Mouse (Mus musculus) embryo, embryonic 11.5 days (tissue): Measurements from ENCODE around the gene Mab21l3.
"Not testable (repeated sequence)": the region's sequence is repeated elsewhere in the genome, so short reads cannot be mapped to it uniquely, and the experiment has no call there.

Experiments used
- DNase-seq: peaks from one replicate; pipeline ENCODE4 v3.0.0-alpha.2; 2012; ENCODE audit warnings: low read depth, low spot score

Mab21l3 gene

DNA sequence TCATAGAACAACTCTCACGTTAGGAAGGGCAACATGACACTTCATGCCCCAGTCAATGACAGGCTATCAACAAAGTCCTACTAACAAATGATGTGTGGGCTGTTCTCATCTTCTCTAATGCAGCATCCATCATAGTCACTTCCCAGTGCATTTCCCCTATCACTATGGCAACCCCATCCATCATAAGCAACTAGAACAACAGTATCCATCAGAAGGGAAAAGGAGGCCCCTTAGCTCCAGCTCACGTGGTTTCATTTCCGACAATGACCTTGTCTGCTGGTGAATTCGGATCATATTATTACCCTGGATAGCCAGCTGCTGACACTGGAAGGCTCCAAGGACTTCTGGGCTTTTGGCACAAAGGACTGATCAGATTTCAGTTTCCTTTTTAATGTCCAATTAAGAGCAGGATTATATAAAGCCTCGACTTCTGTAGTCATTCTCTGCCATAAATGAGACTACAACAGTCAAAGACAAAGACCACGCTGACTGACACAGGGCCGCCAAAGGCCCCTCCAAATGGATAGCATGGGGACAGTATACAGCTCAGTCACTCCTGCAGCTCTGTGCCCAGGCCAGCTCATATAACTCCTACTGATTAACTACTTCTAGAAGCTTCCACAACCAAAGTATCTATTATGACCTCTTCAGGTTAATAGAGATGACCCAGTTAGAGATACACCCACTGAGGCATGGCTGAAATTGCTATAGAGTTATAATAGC lies 6.2 kb downstream of the Mab21l3 start:
- no peak for DNase-seq

DNA sequence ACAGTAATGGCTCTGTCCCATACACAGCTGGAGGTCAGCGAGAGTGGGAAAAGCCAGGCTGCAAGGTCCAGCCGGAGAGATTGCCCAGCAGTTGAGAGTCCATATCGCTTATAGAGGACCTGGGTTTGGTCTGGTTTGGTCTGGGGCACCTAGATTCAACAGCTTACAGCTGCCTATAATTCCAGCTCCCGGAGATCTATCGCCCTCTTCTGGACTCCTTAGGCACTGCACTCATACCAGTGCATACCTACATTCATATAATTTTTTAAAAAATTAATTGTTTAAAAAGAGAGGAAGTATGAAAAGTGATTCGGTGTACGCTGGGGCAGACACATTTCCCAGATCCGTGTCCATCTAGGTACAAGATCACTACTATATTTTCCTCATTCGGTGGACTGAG lies 9.4 kb downstream of the Mab21l3 start:
- DNase-seq: no peak

DNA sequence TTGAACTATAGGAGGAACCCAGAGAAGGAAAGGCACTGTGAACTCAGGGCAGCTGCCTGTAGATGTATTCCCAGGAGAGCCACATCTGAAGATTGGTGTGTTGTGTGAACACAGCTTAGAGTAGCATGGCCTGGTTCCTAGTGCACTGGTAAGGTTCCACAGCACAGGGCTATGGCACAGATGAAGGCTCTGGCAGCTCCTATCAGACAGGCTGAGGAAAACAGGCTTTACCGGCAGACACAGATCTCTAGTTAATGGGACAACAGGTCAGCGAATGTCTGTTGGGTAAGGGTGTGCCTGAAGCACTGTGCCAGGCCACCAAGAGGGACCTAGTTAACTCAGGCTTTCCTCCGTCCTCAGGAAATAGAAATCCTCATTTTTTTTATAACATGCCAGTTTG lies 11.8 kb downstream of the Mab21l3 start:
- no peak for DNase-seq

DNA sequence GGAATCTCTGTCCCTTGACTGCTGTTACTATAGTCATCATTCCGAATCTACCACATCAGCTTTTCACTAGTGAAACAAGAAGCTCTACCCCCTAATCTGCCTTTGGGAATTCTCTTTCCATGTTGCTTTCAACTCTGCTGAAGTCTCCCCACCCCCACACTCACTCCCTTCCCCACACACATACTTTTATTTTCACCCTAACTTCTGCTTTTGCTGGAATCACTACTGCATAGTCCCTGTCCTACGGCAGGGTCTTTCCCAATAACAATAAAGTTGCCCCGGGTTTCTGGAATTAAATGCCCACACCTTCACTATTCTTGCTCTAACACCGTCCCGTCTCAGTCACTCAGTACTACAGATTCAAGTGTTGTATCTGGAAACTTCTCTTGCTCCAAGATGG lies 12.2 kb downstream of the Mab21l3 start:
- DNase-seq: no peak

DNA sequence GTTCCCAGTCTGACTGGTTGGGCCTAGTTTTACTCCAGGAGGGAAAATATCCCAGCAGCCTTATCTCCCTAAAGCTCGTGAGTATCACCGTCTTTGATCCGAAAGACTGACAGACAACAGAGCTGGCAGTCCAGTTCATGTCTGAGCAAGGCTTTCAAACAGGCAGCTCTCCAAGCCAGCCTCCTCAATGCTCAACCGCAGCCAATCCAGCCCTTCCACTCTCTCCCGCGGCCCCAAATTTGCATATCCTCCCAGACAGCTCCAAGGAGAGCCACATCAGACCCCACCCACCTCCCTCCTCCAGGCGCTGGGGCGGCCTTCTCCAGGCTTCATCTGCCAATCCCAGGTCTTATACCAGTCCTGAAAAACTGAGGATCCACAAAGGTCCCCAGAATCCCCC lies 12.7 kb downstream of the Mab21l3 start:
- DNase-seq: peak; percentile 58

DNA sequence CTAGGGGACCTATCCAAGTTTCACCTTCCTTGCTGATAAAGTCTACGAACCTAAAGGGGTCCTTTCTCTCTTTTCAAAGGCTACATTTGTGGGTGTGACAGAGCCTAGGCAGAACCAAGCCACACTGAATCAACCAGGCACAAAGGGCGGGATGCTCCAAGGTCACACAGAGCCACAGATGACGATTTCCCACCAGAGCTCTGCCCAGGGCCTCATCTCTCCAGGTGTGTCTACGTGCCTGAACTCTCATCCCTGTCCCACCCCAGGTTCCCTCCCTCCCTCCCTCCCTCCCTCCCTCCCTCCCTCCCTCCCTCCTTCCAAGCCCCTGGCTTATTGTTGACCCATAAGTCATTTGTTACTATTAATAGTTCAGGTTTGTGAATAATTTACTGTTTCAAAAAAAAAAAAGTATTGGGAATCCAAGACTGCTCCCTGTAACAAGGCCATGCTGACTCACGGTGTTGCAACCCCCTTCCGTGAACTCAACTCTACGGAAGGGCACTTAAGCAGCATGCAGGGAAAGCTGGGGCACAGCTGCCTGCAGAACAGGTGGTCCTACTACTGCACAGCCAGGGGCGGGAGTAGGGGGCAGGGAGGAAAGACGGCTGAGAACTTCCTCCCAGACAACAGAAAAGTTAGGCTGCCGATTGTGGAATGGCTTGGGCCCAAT lies 17.4 kb downstream of the Mab21l3 start:
- no peak for DNase-seq

DNA sequence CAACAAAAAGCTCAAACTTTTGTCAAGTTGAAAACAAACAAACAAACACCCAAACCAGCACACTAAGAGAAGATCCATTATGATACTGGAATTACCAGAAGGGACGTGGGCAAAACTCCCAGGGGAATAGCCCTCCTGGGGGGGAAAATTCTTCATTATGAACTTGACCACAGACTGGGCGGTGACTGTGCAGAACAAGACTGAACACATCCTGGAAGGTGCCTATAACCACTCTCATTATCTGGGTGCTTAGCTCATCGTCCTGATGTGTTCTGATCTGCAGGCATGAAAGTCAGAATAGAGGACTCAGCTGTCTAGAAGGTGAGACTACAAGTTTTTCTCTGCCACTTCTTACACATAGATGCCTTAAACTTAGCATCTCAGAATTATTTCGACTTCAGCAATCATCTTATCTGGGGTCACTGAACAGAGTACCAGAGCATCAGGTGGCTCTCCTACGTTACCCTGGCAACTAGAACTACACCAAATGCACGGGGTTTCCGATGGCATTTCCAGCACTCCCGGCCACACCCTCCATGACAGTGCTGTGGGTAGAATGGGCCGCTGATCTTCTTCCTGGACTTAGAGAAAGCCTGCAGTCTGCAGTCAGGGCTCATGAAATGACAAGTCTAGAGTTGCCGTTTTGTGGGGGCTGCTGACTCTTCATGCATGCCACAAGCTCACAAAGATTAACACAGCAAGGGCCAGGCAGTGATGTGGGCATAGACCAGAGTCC lies 18.7 kb downstream of the Mab21l3 start:
- DNase-seq: no peak

DNA sequence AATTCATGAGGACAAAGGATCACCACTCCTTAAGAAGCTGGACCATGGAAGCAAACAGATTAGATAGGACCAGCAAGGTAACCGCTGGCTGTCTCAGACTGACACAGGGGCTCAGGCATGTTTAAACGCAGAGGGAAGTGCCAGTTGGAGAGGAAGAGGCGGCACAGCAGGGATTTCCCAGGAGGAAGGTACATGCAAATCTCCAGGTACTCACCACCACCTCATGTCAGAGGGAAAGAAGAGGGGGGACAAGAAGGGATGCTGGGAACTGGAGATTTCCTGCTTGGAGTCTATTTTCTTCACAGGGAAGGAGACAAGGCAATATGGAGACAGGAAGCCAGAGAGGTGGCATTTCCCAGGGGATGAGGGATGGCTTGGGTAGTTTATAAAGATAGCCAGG lies 20.2 kb downstream of the Mab21l3 start:
- no peak for DNase-seq

DNA sequence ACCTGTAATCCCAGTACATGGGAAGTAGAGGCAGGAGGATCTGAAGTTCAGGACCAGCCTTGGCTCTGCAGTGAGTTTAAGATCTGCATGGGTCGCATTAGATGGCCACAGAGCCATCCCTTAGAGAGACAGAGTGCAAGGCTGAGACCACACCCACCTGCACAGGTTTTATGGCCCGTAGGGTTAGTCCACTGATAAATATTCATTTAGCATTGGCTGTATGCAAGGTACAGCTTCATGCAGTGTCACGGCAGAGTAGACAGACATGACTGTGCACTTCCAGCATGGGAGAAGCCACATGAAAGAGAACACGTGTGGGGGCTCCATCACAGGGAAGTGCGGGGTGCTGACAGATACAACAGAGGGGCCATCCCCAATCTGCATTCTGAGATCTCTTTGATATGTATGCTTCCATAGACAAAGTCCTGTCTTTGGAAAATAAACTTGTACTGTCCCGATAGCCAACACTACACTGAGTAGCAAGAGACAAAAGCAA lies 21.5 kb downstream of the Mab21l3 start:
- DNase-seq: no peak

DNA sequence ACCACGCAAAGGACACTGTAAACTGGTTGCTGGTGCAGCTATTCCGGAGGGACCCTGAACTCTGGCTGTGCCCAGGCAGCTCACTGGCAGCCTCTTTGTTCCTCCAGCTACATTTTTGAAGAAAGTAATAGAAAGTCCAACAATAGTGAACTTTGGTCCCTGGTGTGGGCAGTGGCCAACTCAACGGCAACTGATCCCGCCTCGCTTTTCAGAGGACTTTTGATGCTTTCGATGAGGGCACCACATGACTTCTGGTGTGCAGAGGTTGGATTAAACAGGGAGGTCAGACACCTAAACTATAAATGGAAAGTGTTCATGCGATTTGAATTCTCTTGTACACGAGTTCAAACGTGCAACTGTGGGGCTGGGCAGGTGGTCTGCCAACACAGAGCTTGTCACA lies 24.4 kb downstream of the Mab21l3 start:
- no peak for DNase-seq

DNA sequence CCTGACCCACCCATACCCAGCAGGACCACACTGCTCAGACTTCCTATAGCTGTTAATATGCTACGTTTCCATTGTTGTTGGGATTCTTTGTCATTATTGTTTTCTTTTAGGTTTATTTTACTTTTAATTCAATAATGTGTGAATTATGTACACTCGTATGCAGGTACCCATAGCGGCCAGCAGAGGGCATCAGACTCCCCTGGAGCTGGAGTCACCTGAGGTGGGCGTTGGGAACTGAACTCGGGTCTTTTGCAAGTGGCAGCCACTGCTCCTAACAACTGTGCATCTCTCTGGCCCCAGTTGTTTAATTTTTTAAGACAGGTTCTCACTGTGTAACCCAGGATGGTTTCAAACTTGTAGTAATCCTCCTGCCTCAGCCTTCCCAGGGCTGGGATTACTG lies 26.7 kb downstream of the Mab21l3 start:
- no peak for DNase-seq

DNA sequence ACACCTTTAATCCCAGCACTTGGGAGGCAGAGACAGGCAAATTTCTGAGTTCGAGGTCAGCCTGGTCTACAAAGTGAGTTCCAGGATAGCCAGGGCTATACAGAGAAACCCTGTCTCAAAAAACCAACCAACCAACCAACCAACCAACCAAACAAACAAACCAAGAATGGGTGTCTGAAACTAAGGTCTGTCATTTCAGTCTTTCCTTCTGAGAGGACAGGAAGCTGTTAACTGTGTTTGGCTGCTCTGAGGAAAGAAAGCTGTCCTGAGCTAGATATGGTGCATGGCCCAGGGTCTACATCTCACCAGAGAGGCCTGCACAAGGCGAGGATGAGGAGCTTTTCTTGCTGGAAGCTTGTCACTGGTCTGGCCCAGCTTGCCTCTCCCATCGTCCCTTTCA lies 28.1 kb downstream of the Mab21l3 start:
- DNase-seq: not testable (repeated sequence)

DNA sequence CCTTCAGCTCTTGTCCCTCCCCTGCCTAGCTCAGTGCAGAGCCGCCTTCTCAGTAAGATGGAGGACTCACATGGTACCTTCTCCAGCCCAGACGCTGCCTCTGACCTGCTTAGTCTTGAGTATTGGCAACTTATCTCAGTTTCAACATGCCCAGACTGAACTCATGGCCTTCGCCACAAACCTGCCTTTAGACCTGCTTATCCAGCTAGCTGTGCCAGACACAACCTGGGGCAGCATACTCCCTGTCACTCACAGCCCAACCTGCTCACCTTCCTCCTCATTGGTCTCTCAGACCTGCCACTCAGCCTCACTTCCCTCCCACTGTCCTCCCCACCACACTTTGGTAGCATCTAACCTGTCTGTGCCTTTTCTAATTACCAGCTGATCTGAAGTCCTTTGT lies 32.8 kb downstream of the Mab21l3 start:
- no peak for DNase-seq

DNA sequence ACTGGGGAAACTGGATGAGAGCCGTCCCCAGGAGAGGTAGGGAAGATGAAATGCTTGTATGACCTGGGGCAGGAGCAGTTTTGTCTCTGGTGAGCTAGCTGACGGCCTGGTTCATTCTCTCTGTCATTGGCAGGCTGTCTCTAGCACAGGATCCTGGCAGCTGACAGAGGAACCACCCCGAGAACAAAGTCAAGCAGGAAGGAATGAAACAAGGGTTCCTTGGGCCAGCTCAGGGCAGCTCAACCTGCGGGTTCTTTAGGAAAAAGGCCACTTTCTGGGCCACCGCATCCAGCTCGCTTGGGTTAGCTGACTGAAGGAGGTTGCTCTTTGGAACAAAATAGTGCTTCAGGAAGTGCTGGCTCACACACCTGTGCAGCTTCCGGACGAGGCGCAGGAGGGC lies 34.0 kb downstream of the Mab21l3 start:
- no peak for DNase-seq

DNA sequence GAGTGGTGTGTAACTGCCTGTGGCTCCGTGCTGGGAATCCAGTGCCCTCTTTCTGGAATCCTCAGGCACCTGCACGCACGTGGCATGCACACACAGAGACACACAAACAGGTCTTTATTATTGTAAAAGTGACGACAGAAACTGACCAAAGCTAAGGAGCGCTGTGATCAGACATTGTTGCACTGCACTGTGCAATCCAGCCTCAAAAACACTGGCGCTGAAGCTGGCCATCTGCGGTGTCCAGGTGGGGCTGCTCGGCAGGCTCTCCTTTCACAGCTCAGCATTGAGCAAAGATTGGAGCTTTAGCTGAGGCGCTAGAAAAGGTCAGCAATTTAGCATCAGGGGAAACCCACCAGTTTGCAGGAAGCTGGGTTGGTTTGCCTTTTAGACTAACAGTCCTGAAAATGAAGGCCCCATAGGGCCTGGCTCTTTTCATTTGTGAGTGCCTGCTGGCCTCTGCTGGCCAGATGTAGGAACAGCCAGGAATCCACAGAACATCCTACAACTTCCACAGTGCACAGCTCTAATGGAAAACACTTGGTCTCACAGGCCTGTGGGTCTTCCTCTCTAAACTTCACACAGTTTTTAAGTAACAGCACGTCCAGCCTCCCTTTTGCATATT lies 36.3 kb downstream of the Mab21l3 start:
- DNase-seq: peak; percentile 65

DNA sequence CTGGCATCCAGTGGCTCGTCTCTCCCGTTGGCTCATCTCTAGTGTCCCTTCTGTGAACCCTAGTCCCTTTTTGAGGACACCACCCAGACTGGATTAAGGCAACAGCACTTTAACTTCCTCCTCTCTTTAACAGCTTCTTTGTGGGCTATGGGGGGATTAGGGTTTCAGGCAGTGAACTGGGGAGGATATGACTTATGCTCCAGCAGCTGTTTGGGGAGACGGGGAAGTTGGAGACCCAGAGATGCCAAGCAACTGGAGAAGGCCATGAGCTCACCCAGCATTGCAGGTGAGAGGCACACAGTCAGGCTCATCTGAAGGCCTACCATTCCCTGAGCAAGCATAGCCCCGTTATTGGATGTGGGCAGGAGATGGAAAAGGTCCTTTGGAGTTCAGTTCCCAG lies 36.8 kb downstream of the Mab21l3 start:
- DNase-seq: no peak

DNA sequence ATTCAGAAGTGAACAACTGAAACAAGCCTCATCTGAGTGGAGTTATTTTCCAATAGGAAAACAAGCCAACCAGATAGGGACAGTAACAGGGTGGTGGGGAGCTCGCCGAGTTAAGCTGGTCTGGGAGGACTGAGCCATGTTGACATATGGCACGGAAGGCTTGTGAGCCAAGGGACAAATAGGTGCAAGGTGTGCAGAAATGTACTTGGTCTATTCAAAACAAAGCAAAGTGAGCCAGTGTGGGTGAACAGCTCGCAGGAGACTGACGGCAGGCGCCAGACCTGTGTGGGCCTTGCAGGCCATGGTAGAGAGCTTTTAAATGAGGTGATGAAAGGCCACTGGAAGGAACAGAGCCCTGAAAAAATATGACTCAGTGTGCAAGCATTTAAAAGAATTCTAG lies 41.1 kb downstream of the Mab21l3 start:
- no peak for DNase-seq

DNA sequence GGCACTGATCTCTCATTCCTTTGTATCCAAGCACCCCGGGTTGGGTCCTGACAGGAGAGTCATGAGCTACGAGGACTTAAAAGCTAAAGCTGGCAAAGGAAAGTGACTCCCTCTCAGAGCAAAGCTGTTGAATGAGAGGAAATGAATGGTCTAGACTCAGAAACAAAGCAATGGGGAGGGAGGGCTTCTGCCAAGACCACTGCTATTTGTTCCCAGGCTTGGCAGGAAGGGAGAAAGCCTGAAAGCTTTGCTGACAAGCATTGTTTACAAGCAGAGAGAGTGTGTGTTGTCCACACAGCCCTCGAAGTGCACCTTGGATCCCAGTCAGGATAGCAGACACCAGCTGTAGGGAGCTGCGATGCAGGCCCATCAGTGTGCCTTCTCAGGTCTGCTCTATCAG lies 41.8 kb downstream of the Mab21l3 start:
- DNase-seq: no peak

DNA sequence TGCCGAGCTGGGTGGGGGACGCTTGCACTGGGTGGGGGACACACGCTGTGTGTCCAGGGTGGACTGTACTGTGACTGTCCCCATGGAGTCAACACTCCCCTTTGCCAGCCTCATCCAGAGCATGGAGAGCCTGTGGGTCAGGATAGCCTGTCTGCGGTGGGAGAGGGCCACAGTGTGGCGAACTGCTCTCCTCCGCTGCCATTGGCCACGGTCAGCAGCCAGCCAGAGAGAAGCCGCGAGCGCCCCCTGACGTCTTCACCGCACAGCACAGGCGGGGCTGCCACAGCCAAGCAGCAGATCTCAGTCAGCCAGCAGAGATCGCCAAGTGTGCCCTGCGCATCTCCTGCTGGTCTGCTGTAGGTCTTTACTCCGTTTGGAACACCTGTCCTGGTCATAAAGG lies 42.6 kb downstream of the Mab21l3 start:
- DNase-seq: peak; percentile 67

DNA sequence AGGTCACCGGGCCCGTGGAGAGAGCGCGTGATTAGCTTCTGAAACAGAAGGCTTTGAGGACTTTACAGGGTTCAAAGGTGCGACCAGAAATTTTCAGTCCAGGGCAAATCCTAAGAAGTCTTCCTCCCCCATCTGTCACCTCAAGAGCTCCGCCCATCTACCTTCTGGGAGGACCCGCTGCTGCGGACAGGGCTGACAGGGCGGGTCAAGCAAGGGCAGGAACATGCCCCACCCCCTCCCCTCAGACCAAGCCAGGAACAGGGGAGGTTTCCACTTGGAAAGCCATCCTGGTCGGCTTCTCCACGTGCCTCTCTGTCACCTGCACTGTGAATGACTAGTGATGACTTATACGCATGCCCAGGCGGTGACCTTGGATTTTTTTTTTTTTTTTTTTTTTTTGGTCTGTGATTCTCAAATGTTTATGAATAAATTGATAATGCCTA lies 43.2 kb downstream of the Mab21l3 start:
- no peak for DNase-seq

DNA sequence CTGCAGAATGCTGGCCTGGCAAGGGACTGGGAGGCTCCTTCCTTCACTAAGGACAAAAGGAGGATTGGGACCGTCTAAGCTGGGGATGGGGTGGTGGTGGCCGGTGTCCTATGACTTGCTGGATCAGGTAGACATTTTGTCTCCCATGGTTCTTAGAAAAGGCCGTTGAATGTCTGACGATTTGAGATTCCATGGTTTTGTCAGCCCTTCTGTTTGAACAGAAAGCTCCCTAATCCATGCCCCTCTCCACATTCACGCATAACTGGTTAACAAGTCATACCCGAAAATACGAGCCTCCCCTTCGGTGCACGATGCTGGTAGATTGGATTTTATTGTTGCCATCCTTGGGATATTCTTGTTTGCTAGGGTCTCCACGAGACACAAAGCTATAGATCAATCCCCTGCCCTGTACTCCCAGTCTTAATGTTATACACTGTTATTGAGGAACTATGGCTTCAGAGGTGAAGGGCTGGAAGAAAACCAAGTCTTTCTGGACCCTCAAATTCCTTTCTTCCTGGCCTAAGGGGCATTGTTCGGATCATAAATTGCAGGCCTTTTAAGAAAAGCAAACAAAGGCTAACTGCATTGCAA lies 43.7 kb downstream of the Mab21l3 start:
- no peak for DNase-seq

DNA sequence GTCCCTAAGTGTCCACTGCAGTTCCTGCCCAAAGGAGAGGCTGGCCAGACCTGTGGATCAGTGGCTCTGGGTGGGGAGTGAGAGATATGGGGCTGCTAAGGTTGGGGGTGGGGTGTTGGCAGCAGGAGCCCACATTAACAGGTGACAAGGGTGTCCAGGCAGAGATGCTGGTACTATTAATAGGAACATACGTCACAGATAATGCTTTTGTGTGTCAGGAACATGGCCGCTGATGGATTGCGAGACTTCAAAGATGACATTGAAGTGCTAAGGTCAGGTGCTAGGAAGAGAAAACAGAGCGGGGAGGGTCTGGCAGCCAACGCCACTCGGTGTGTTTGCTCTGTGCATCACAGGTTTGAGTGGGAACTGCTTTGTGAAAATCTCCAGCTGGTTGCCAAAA lies 44.4 kb downstream of the Mab21l3 start:
- DNase-seq: no peak
